Mouse (Mus musculus) gastrocnemius, postnatal 4 days (tissue): ENCODE results near the gene Hnrnph3. TPM values are rescaled to one million over a fixed set of nuclear protein-coding genes. Genes with fewer than 3 reads are reported as not detected.

Source experiments
- DNase-seq, 2 experiments: peaks; one replicate each; pipeline ENCODE4 v3.0.0; 2021 to 2022; ENCODE audit warnings: low spot score in 2 of 2, mixed read lengths in 2 of 2
- total RNA-seq, 2 experiments: library from RNA; stranded (reverse); gene quantifications; 2 replicates each; pipeline ENCODE4 v1.2.3; 2021

The Hnrnph3 gene
- total RNA-seq, 2 experiments from 2014 or later = 27.7 to 35.1 TPM

DNA sequence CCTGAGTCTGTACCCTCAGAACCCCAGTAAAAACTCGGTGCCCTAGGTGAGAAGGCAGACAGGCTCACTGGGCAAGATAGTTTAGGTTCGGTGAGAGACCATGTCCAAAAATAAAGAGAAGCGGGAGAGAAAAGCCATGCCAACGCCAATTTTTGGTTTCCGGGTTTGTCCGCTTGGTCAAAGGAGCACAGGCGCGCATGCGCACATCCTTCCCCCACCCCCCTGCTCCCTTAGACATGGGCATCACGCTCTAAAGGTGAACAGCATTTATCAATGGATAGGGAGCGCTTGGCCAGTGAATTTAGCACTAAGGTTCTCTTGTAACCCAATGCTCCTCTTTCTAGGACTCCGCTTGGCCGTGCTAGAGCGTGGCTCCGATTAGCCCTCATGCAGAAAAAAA is 33.4 kb downstream of the Hnrnph3 start:
- DNase-seq = no peak

DNA sequence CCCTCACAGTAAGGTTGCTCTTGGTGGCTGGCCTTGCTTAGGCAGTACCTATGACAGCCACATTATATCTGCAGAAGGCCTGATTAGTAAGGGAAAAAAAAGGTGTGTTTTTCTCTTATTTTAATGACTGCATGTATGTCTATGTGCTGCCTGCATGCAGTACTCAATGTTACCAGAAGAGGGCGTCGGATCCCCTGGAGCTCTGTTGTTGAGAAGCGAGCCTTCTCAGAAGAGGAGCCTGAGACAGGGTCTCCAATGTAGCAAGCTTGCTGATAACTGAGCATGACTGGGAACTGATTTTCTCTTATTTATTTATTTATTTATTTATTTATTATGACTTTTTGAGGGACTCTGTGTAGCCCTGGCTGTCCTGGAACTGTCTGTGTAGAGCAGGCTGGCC is 36.7 kb downstream of the Hnrnph3 start:
- peak in 1 of 2 experiments; percentile 24 for DNase-seq

DNA sequence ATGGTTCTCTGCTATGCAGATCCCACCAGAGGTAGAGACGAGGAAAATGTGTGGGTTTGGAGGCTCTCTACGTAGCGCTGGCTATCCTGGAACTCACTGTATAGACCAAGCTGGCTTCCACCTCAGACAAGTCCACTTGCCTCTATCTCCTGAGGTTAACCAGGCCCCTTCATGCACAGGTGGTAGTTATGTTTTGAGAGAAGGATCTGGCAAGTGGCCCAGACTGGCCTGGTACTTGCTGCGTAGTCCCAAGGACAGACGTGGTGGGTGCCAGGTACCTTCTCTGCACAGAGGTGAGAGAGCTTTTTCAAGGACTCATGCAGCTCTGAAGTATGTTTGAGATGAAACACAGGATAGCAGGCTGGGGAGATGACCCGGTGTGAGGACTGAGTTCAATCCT is 39.5 kb downstream of the Hnrnph3 start:
- no peak for DNase-seq

DNA sequence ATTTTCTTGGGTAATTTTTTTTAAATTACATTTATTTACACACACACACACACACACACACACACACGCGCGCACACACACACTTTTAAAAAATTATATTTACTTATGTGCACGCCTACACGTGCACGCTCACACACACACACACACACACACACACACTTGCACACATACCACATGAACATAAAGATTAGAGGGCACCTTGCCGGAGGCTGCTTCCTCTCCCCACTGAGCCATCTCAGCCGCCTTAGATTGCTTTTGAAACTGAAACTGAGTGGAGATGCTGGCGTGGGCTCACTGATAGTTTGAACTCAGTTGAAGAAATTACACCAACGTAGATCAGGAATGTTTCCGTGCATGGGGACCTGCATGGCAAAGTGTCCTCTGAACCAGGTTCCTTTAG is 39.9 kb downstream of the Hnrnph3 start:
- DNase-seq = no peak

DNA sequence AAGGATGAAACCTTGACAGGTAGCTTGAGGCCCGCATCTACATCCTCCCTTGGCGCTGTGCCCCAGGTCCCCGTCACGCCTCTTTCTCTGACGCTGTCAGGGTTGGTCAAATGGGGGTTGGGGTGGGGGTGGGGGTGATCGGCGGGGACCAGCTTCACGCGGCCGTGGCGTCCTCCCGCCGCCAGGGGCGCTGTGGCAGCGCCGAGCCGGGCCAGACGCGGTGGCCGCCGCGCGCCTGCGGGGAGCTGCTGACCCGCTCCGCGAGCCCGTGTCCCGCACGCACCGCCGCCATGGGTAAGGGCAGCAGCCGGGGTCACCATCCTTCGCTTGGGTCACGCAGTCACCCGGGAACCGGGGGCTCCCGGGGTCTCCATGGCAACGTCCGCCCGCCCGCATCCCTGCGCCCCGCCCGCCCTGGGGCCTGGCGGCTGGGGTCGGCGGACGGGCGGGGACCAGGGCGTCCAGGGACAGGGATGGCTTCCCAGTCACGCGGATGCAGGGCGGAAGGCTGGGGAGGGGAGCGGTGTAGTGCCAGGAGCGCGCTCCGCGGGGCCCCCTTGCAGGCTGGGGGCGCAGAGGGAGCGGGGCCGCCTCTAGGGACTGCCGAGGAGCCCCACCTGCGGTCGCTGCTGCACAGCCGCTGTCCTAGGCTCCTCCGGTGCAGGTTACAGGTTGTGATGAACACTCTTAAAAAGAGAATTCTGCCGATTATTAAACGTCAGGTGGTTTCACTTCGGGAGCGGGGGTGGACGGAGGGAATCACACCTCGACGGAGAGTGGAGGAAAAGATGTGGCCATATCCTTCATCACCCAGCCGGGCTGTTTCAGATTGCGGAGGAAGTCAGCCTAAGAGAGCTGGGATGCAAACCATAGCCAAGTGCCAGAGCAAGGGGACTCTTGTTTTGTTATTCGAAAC is 43.7 kb downstream of the Hnrnph3 start, which contains the start of gene Rufy2:
TSS of gene Rufy2 (plus strand) at position 185 of the 916 bp plus-strand sequence.
- DNase-seq = peak; percentile 84 to 85

DNA sequence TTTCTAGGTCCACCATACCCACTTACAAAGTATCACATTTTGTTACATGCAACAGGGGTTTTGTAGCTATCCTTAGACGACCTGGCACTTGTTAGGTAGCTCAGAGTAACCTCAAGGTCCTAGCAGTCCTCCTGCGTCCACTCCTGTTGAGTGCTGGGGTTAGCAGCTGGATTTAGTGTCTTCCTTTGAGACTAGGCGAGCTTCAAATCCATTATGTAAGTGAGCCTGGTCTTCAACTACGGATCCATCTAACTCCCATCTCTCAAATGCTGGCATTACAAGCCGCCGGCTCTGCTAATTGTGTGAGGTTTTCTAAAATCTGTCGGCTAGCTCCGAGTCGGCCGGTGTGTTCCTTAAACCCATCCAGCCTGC is 44.4 kb downstream of the Hnrnph3 start:
- DNase-seq = no peak

DNA sequence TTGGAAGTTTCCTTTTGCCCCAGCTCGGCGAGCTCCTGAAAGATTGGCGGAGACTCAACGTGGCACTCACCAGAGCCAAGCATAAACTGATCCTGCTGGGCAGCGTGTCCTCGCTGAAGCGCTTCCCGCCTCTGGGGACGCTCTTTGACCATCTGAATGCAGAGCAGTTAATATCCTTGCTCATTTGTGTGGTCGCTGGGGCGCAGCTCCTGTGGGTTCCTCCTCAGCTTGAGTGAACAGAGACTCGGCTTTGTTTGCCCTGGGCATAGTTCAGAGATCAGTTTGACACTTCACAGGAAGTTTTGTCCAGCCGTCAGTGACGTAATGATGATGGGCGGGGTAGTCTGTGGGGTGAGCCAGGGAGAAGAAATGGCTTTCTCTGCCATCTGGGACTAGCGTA is 52.2 kb downstream of the Hnrnph3 start:
- no peak for DNase-seq

DNA sequence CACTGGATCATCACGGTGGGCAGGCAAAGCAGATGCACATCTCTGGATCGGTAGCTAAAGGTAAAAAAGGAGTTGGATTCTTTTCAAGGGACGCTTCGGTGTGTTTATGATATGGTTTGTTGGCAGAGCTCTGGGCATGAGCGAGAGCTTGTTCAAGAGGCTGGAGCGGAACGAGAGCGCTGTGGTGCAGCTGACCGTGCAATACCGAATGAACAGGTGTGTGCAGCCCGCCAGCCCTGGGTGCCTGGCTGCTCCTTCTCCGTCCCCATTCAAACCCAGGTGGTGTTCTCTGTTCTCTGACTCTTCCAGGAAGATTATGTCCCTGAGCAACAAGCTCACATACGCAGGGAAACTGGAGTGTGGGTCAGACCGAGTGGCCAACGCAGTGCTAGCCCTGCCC is 57.7 kb downstream of the Hnrnph3 start:
- DNase-seq = no peak

DNA sequence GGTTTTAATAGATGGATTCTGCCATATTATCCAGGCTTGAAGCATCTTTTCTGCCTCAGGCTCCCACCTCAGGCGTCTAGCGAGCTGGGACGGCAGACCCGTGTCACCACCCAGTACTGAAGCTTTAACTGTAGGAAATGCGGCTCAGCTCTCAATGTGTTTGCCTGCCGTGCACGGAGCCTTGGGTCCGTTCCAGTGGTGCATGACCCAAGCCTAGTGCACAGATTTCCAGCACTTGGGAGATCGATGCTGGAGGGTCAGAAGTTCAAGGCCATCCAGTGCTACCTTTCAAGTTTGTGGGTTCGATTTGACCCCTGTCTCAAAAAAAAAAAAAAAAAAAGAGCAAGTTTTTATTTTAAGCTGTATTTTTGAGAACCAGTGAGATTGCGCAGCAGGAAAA is 58.2 kb downstream of the Hnrnph3 start:
- no peak for DNase-seq

Other genes starting within 250 kb of the Hnrnph3 start
- gene Ccar1, start 231.9 kb downstream of the Hnrnph3 start, total RNA-seq = 10 to 100 TPM; 58.7 to 78.4 TPM
- 10 to 100 TPM; 25.3 to 26.4 TPM for gene Tet1, start 115.2 kb downstream of the Hnrnph3 start, total RNA-seq
- gene Slc25a16, start 103.6 kb downstream of the Hnrnph3 start, total RNA-seq = 10 to 100 TPM; 20.6 to 23.1 TPM
- gene Dna2, start 77.2 kb downstream of the Hnrnph3 start, total RNA-seq = 1 to 10 TPM; 4.7 to 5.3 TPM
- gene Rufy2, start 44.0 kb downstream of the Hnrnph3 start, total RNA-seq = 10 to 100 TPM; 14.4 to 22.2 TPM
- gene Pbld2, start 98 bp upstream of the Hnrnph3 start, total RNA-seq = 1 to 10 TPM; 2.0 to 3.0 TPM
- under 1 TPM; 0.54 to 0.69 TPM for gene Pbld1, start 35.9 kb upstream of the Hnrnph3 start, total RNA-seq
- gene Atoh7, start 75.4 kb upstream of the Hnrnph3 start, total RNA-seq = not detected
- 100 to 1,000 TPM; 208 to 218 TPM for gene Mypn, start 179.7 kb upstream of the Hnrnph3 start, total RNA-seq
- gene Herc4, start 219.6 kb upstream of the Hnrnph3 start, total RNA-seq = 10 to 100 TPM; 29.2 to 33.2 TPM